Mouse (Mus musculus) neural tube, embryonic 12.5 days (tissue): ENCODE results near the gene Ndrg3. TPM values are rescaled to one million over a fixed set of nuclear protein-coding genes. Genes with fewer than 3 reads are reported as not detected.

Experiments
- ATAC-seq: fragments of 200-750 bp; cut with Nextera tagmentation; 2 replicates; pipeline ENCODE4 v1.8.0; 2017; ENCODE audit warnings: low read depth, mild to moderate bottlenecking, moderate TSS enrichment, moderate library complexity; ENCODE audit not compliant: low FRiP score
- H3K27ac ChIP-seq: fragments of 300-500 bp; sonication (generic); 2 replicates; pipeline ENCODE4 v1.5.1; 2016
- H3K27me3 ChIP-seq: fragments of 300-500 bp; sonication (generic); replicated peaks from 2 replicates; pipeline ENCODE4 v1.6.1; 2016; ENCODE audit warnings: mild to moderate bottlenecking
- H3K36me3 ChIP-seq: fragments of 300-500 bp; sonication (generic); 2 replicates; pipeline ENCODE4 v1.6.1; 2016; ENCODE audit warnings: mild to moderate bottlenecking
- H3K4me1 ChIP-seq: fragments of 300-500 bp; sonication (generic); 2 replicates; pipeline ENCODE4 v1.6.1; 2016
- H3K4me2 ChIP-seq: fragments of 300-500 bp; sonication (generic); replicated peaks from 2 replicates; pipeline ENCODE4 v1.6.1; 2016; ENCODE audit warnings: mild to moderate bottlenecking
- H3K4me3 ChIP-seq: fragments of 300-500 bp; sonication (generic); 2 replicates; pipeline ENCODE4 v1.5.1; 2016
- H3K9ac ChIP-seq: fragments of 300-500 bp; sonication (generic); 2 replicates; pipeline ENCODE4 v1.6.1; 2016; ENCODE audit warnings: mild to moderate bottlenecking
- H3K9me3 ChIP-seq: fragments of 300-500 bp; sonication (generic); 2 replicates; pipeline ENCODE4 v1.6.1; 2016; ENCODE audit warnings: mild to moderate bottlenecking
- WGBS: fragments of 180-500 bp; shearing (Covaris S2); methylation state at CpG from one replicate; pipeline ENCODE4 v1.1.7; 2016; 5-methylcytosine and 5-hydroxymethylcytosine counted together
- polyA plus RNA-seq: library from polyadenylated mRNA; unstranded; fragments of >200 nt; fragmentation: Nextera tagmentation; extraction: Ambion mirVana; gene quantifications from 2 replicates; pipeline ENCODE4 v1.2.1, GENCODE M21; 2016

Gene Ndrg3
- 61.8 and 63.4 TPM in 2 replicates for polyA plus RNA-seq

- H3K9me3 ChIP-seq, result no peaks in the 10 kb centered on the region
- peak; percentile 95 for ATAC-seq
- peak within 1 kb of the TSS; percentile 84 for H3K9ac ChIP-seq
- peaks cover 12% of the 10 kb centered on the region for H3K36me3 ChIP-seq
- H3K4me2 ChIP-seq, result peak within 1 kb of the TSS; percentile 94
- H3K27me3 ChIP-seq, result no peaks in the 10 kb centered on the region
- under 1% methylated on average over 66 of the region's 66 CpGs for WGBS
- H3K27ac ChIP-seq, result peak within 1 kb of the TSS; percentile 53; the same call in 1 of the 2 replicates
- peak within 1 kb of the TSS; percentile 88 for H3K4me3 ChIP-seq
- H3K4me1 ChIP-seq, result peaks cover 11% of the 10 kb centered on the region
Measured at GRCm38 (mm10) chr2:156991470-156992319, at the start of gene Ndrg3. Gene Ndrg3, minus strand, starts transcription at chr2:156992056.

- Histone ChIP-seq H3K27me3 (no peaks in the 10 kb centered on the region), H3K36me3 (peaks cover 79% of the 10 kb centered on the region), H3K4me2 (no peak overlapping the region), H3K27ac (no peak overlapping the region), H3K9me3 (peaks cover 4% of the 10 kb centered on the region; the same call in 1 of the 2 replicates), H3K9ac (no peak overlapping the region), H3K4me3 (no peak overlapping the region), H3K4me1 (no peaks in the 10 kb centered on the region)
- no peak for ATAC-seq
- 94% methylated on average over 7 of the region's 7 CpGs for WGBS
Measured at GRCm38 (mm10) chr2:157041421-157041820, 49.6 kb upstream of the Ndrg3 start.

GRCm38 (mm10) chr2:157040649-157041046, 48.8 kb upstream of the Ndrg3 start:
- H3K9me3 ChIP-seq, result peaks cover 4% of the 10 kb centered on the region; the same call in 1 of the 2 replicates
- no peak overlapping the region for H3K27ac ChIP-seq
- H3K27me3 ChIP-seq, result no peaks in the 10 kb centered on the region
- no peaks in the 10 kb centered on the region for H3K4me1 ChIP-seq
- no peak for ATAC-seq
- H3K4me3 ChIP-seq, result no peak overlapping the region
- no peak overlapping the region for H3K9ac ChIP-seq
- H3K4me2 ChIP-seq, result no peak overlapping the region
- H3K36me3 ChIP-seq, result peaks cover 77% of the 10 kb centered on the region
- WGBS, result 84% methylated on average over 17 of the region's 17 CpGs

GRCm38 (mm10) chr2:157039900-157040648, 48.2 kb upstream of the Ndrg3 start:
- H3K27me3 ChIP-seq, result no peaks in the 10 kb centered on the region
- no peak overlapping the region for H3K9ac ChIP-seq
- no peak overlapping the region for H3K27ac ChIP-seq
- peaks cover under 1% of the 10 kb centered on the region; the same call in 1 of the 2 replicates for H3K9me3 ChIP-seq
- no peak overlapping the region for H3K4me2 ChIP-seq
- 90% methylated on average over 49 of the region's 50 CpGs for WGBS
- peaks cover 77% of the 10 kb centered on the region for H3K36me3 ChIP-seq
- H3K4me1 ChIP-seq, result no peaks in the 10 kb centered on the region
- ATAC-seq, result no peak
- no peak overlapping the region for H3K4me3 ChIP-seq

GRCm38 (mm10) chr2:157037303-157037702, 45.4 kb upstream of the Ndrg3 start:
- Histone ChIP-seq H3K4me2 (no peak overlapping the region), H3K36me3 (peaks cover 86% of the 10 kb centered on the region), H3K27me3 (no peaks in the 10 kb centered on the region), H3K9me3 (no peaks in the 10 kb centered on the region), H3K27ac (no peak overlapping the region), H3K4me1 (no peaks in the 10 kb centered on the region), H3K4me3 (no peak overlapping the region), H3K9ac (no peak overlapping the region)
- no peak for ATAC-seq
- 48% methylated on average over 9 of the region's 9 CpGs for WGBS

GRCm38 (mm10) chr2:157036400-157036799, 44.5 kb upstream of the Ndrg3 start:
- no peak for ATAC-seq
- H3K9ac ChIP-seq, result no peak overlapping the region
- H3K4me1 ChIP-seq, result no peaks in the 10 kb centered on the region
- H3K27me3 ChIP-seq, result no peaks in the 10 kb centered on the region
- 91% methylated on average over 8 of the region's 8 CpGs for WGBS
- no peaks in the 10 kb centered on the region for H3K9me3 ChIP-seq
- H3K4me3 ChIP-seq, result no peak overlapping the region
- no peak overlapping the region for H3K27ac ChIP-seq
- peaks cover 83% of the 10 kb centered on the region for H3K36me3 ChIP-seq
- no peak overlapping the region for H3K4me2 ChIP-seq

- Histone ChIP-seq H3K27ac (no peak overlapping the region), H3K4me2 (no peak overlapping the region), H3K4me1 (no peaks in the 10 kb centered on the region), H3K9me3 (no peaks in the 10 kb centered on the region), H3K36me3 (peaks cover 83% of the 10 kb centered on the region), H3K27me3 (no peaks in the 10 kb centered on the region), H3K9ac (no peak overlapping the region), H3K4me3 (no peak overlapping the region)
- ATAC-seq, result no peak
- 93% methylated on average over 7 of the region's 7 CpGs for WGBS
Measured at GRCm38 (mm10) chr2:157035371-157035770, 43.5 kb upstream of the Ndrg3 start.

GRCm38 (mm10) chr2:157030804-157031203, 38.9 kb upstream of the Ndrg3 start:
- Histone ChIP-seq H3K9ac (no peak overlapping the region), H3K27ac (no peak overlapping the region), H3K36me3 (peaks cover 87% of the 10 kb centered on the region), H3K27me3 (no peaks in the 10 kb centered on the region), H3K4me1 (no peaks in the 10 kb centered on the region), H3K4me2 (no peak overlapping the region), H3K4me3 (no peak overlapping the region), H3K9me3 (no peaks in the 10 kb centered on the region)
- WGBS, result 43% methylated on average over 9 of the region's 9 CpGs
- ATAC-seq, result no peak

- Histone ChIP-seq H3K4me2 (no peak overlapping the region), H3K27me3 (no peaks in the 10 kb centered on the region), H3K36me3 (peaks cover 93% of the 10 kb centered on the region), H3K27ac (no peak overlapping the region), H3K9ac (no peak overlapping the region), H3K4me1 (no peaks in the 10 kb centered on the region), H3K4me3 (no peak overlapping the region), H3K9me3 (no peaks in the 10 kb centered on the region)
- ATAC-seq, result no peak
- 90% methylated on average over 4 of the region's 4 CpGs for WGBS
Measured at GRCm38 (mm10) chr2:157028261-157028660, 36.4 kb upstream of the Ndrg3 start.

GRCm38 (mm10) chr2:157027106-157028008, 35.5 kb upstream of the Ndrg3 start:
- 95% methylated on average over 21 of the region's 21 CpGs for WGBS
- H3K4me2 ChIP-seq, result no peak overlapping the region

GRCm38 (mm10) chr2:157021156-157021555, 29.3 kb upstream of the Ndrg3 start:
- ATAC-seq, result no peak
- no peak overlapping the region for H3K4me2 ChIP-seq
- H3K36me3 ChIP-seq, result peaks cover 99% of the 10 kb centered on the region
- H3K4me1 ChIP-seq, result no peaks in the 10 kb centered on the region
- H3K9me3 ChIP-seq, result no peaks in the 10 kb centered on the region
- no peak overlapping the region for H3K27ac ChIP-seq
- no peak overlapping the region for H3K9ac ChIP-seq
- H3K27me3 ChIP-seq, result no peaks in the 10 kb centered on the region
- 96% methylated on average over 16 of the region's 16 CpGs for whole genome bisulfite sequencing
- H3K4me3 ChIP-seq, result no peak overlapping the region

More at GRCm38 (mm10) chr2:157027106-157028008, 35.5 kb upstream of the Ndrg3 start:
- ATAC-seq, result no peak
- no peaks in the 10 kb centered on the region for H3K27me3 ChIP-seq
- no peak overlapping the region for H3K9ac ChIP-seq
- H3K9me3 ChIP-seq, result no peaks in the 10 kb centered on the region
- no peak overlapping the region for H3K27ac ChIP-seq
- no peak overlapping the region for H3K4me3 ChIP-seq
- peaks cover 93% of the 10 kb centered on the region for H3K36me3 ChIP-seq
- no peaks in the 10 kb centered on the region for H3K4me1 ChIP-seq
